Mouse (Mus musculus) layer of hippocampus, postnatal 14 days (tissue): Measurements from ENCODE around the gene Mtif2. TPM values are rescaled to one million over a fixed set of nuclear protein-coding genes. Genes with fewer than 3 reads are reported as not detected.

Experiments used
- DNase-seq, 2 experiments: peaks; one replicate each; pipeline ENCODE4 v3.0.0; 2021 to 2022; ENCODE audit warnings: low spot score in 2 of 2, mixed read lengths in 1 of 2
- total RNA-seq, 2 experiments: library from RNA; stranded (reverse); gene quantifications; 2 replicates each; pipeline ENCODE4 v1.2.3; 2021

Mtif2 gene
- total RNA-seq, 2 experiments from 2014 or later: 37.7 to 41.7 TPM

DNA sequence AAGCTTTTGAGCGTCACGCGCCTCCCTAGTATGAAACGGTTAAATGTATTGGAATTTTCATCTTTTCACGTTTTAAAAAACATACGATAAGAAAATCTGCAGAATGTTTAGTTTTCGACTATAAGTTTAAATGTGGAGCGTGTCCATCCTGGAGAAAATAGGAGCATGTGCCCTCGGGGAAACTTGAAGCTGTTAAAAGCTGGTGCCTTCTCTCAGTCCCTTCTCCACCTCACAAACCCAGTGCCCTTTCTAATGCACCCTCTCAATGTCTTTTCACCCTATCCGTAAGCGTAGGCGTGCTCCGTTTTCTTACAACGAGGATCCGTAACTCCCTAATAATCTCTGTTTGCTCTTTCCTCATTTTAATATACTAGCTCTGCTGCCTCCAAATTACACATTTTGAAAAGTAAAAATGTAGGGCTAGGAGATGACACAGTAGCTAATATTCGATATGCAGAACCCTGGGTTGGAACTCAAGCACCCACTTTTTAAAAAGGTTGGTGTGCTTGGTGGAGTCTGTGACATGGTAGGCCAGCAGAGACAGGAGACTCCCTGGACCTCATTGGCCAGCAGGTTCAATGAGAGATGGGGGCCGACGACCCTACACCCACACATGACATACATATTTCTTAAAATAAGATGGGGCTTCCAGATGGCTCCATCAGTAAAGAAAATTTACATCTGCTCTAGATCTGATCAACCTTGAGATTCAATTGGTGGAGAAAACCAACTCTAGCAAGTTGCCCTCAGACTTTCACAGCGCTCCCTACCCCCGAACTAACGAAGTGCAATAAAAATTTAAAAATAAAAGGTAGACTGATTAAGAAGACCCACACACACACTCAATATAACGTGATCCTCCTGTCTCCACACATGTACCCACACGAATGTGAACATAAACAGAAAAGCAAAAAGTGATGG lies 22.6 kb downstream of the Mtif2 start:
- DNase-seq: no peak

DNA sequence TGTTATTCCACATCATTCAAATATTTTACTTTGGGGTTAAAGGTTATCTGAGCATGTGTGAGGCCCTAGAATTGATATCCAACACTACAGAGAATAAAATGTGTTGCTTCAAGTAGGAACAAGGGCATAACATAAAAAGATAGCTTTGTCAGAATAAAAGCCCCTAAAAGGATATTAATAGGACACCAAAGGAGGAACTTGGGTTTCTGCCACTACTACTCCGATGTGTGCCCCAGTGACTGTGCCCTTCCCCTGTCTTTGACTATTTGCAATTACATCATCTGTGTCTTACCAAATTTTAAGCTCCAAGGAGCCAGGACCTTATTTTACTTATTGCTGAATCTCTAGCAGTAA lies 23.2 kb downstream of the Mtif2 start:
- DNase-seq: no peak

DNA sequence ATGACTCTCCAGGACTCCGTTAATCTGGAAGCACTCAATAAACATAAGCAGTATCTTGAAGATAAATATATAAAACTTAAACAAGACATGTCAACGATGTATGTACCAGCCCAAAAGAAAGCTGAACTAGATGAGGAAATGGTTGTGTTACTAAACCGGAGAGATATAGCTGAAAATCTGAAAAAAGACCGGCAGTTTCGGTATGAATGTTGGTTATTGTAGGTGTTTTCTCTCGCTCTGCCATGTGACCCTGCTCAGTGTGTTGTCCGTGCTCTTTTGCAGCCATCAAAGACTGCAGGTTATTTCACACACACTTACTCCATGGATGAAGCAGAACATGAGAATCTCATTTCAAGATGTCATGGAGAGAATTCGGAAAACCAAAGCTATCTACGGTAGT lies 34.2 kb downstream of the Mtif2 start:
- no peak for DNase-seq

DNA sequence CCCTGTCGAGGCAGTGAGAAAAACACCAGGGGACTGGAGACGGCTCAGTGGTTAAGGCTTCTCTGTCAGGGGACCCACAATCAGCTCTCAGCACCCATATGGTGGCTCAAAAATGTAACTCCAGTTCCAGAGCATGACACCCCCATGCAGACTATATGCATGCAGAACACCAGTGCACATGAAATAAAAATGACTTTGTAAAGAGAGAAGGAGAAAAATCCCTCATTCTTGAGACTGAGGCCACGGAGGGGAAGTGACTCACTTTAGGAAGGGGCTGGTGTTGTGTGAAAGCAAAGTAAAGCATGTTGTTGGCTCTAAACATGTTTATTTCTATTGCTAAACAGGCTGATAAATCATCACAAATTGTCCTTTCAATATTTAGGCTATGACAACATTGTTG lies 34.8 kb downstream of the Mtif2 start:
- DNase-seq: no peak

DNA sequence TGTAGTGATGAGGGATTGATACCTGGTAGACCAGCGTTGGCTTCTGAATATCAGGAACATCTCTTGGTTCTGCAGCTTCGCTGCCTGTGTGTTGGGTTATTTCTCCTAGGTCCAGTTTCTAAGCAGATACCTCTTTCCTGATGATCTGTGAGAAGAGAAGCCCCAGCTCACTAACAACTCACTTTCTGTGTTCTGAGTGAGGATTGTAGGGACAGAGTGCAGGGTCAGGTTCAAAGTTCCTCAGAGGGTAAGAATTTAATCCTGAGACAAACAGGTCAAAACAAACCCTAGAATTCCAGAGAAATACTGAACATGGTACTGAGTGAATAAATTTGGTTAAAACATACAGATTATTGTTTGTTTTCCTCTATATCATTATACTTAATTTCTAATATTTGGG lies 37.2 kb downstream of the Mtif2 start:
- DNase-seq: no peak

DNA sequence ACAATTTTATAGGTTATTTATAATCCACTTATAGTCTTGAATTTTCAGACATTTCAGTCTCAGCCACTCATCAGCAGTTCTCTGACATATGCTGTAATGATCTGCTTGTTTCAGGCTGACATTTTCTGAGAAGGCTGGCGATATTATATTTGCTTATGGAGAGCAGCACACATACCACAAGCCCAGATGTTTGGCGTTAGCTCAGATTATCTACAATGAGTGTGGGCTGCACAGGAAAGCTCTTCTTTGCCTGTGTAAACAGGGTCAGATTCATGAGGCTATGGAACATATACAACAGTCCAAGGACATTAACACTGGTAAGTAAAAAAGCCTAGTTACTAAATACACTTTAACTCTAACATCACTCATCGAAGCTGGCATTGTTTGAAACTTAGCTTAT lies 45.3 kb downstream of the Mtif2 start:
- no peak for DNase-seq

DNA sequence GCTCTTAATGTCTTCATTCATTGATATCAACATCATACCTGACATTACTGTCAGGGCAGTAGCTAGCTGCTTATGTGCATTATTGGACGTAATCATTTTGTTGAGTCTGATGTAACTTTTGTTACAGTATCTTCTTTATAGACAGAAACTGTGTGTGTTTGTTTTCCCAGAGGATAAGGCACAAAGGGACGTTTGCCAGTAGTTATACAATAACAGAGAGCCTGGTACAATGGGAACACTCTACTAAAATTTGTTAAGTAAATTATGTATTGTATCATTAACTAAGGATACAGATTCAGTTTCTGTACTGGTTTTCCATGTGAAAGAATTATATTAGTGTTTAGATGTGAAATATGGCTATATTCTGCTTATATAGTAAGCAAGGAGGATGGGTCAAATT lies 46.4 kb downstream of the Mtif2 start:
- DNase-seq: no peak

DNA sequence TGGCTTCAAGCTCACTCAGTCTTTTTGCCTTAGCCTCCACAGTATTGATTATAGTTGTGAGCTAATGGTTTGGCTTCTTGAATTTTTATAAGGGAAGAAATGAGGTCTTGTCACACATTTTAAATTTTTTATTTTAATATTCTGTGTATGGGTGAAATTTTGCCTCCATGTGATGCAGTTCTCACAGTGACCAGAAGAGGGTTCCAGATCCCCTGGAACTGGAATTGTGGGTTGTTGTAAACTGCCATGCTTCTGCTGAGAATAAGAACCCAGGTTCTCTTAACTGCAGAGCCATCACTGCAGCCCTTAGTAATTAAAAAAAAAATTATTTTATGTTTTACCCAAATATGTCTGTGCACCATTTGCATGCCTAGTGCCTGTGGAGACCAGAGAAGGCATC lies 53.4 kb downstream of the Mtif2 start:
- no peak for DNase-seq

Other genes with a start within 250 kb of the Mtif2 start
- 10 to 100 TPM; 72.8 to 76.6 TPM for gene Ccdc88a, start 152.8 kb upstream of the Mtif2 start, total RNA-seq
- gene Prorsd1, start 11.4 kb upstream of the Mtif2 start, total RNA-seq: 1 to 10 TPM; 4.7 TPM
- gene Clhc1, start 21.5 kb downstream of the Mtif2 start, total RNA-seq: under 1 TPM in 1 of 2 experiments, not detected in 1; 0.37 TPM
- 100 to 1,000 TPM; 439 to 442 TPM for gene Rps27a, start 21.7 kb downstream of the Mtif2 start, total RNA-seq
- 100 to 1,000 TPM; 489 to 496 TPM for gene Rtn4, start 166.5 kb downstream of the Mtif2 start, total RNA-seq